Mouse (Mus musculus): ENCODE results near the gene Ciz1. TPM values are rescaled to one million over a fixed set of nuclear protein-coding genes. Genes with fewer than 3 reads are reported as not detected.

Gene Ciz1
- polyA plus RNA-seq, 1 experiment from 2014 or later, result 35.2 TPM

DNA sequence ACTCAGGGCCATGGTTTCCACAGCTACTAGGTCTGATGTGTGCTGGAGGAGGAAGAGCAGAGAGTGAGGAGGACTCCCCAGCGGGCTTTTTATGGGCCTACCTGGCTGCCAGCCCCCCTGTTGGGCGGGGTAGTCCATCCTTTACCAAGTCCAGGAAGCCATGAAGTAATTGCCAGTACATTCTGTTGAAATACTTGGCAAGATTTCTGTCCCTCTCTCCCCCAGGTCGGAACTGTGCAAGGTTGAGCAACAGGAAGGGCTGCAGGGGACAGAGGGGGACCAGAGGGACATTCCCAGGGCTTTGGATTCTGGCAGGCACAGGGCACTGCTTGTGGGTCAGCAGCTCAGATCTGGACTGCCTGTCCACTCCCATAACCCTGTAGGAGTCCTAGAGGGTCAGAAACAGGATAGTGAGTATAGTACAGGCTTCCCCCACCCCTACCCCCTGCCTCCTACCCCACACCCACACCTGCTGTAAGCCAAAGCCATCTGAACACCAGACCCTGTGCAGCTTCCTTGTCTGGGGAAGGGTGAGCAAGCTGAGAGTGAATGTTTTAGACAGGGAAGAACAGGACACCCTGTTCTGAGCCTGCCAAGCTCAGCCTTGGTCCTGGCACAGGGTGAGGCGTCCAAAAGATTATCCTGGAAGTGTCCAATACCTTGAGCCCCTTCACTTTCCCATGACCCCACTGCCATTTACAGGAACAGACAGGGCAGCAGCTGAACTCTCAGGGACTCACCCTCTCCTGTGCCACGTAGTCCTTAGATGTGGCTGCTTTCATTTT lies 35.8 kb downstream of the Ciz1 start, which contains the start of gene Lcn2:
Gene Lcn2 (minus strand): TSS at position 547 of the 785 bp plus-strand sequence.
- Histone ChIP-seq H3K9ac (no peak within 1 kb of the TSS), H3K27ac (replicated peaks) (no peak within 1 kb of the TSS), H3K4me1 (peaks cover 7% of the 10 kb centered on the region; the same call in 1 of the 2 replicates), H3K4me2 (no peak within 1 kb of the TSS), H3K27me3 (replicated peaks) (peaks cover 40% of the 10 kb centered on the region), H3K4me3 (no peak within 1 kb of the TSS), H3K9me3 (no peaks in the 10 kb centered on the region), H3K36me3 (no peaks in the 10 kb centered on the region)
- WGBS, result 61% methylated on average over 5 of the region's 5 CpGs
- no peak for ATAC-seq (ENCODE audit: extremely low read depth, insufficient number of reproducible peaks, low FRiP score, low TSS enrichment)

DNA sequence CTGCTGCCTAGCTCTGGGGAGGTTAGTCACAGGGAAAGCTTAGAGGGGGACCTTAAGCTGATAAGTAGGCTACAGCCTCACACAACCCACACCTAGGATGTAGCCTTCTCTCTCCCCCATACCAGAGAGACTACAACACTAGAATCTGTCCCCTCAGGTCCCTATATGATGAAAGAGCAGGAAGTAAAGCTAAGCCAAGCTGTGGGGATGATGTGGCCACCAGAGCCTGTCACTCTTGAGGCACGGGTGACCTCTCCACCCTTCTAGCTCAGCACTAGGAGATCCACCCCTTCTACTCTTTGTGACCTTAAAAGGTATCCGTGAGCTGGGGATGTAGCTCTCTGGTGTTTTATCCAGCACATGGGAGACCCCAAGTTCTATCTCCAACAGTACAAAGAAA lies 37.0 kb downstream of the Ciz1 start:
- peaks cover 27% of the 10 kb centered on the region for H3K27me3 ChIP-seq (replicated peaks)
- WGBS, result 58% methylated on average over 2 of the region's 2 CpGs
- H3K27ac ChIP-seq (replicated peaks), result no peak overlapping the region
- H3K4me3 ChIP-seq, result no peak overlapping the region
- no peaks in the 10 kb centered on the region for H3K36me3 ChIP-seq
- ATAC-seq (ENCODE audit: extremely low read depth, insufficient number of reproducible peaks, low FRiP score, low TSS enrichment), result no peak
- H3K9me3 ChIP-seq, result no peaks in the 10 kb centered on the region
- H3K4me2 ChIP-seq, result no peak overlapping the region
- H3K9ac ChIP-seq, result no peak overlapping the region
- peaks cover 7% of the 10 kb centered on the region; the same call in 1 of the 2 replicates for H3K4me1 ChIP-seq

DNA sequence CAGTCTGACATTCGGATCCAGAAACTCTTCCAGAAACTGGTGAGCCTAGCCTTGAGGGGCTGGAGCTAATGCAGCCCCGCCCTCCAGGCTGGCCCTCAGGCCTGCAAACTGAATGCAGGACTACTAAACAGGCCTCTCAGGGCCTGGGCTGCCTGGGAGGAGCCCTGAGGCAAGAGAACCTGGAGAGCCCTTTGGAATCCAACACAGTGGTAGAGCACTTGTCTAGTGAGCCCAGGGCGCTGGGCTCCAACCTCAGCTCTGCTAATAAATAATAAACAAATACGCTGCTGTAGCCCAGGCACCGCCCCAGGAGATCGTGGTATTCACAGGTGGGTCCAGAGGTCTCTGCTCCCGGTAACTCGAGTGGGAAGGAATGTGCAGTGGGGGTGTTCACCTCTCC lies 38.7 kb downstream of the Ciz1 start:
- H3K27me3 ChIP-seq (replicated peaks), result peaks cover 14% of the 10 kb centered on the region
- H3K4me3 ChIP-seq, result no peak overlapping the region
- no peak overlapping the region for H3K27ac ChIP-seq (replicated peaks)
- H3K36me3 ChIP-seq, result no peaks in the 10 kb centered on the region
- WGBS, result 73% methylated on average over 8 of the region's 8 CpGs
- no peak overlapping the region for H3K9ac ChIP-seq
- H3K4me2 ChIP-seq, result no peak overlapping the region
- peaks cover 12% of the 10 kb centered on the region for H3K4me1 ChIP-seq
- no peaks in the 10 kb centered on the region for H3K9me3 ChIP-seq
- no peak for ATAC-seq (ENCODE audit: extremely low read depth, insufficient number of reproducible peaks, low FRiP score, low TSS enrichment)

DNA sequence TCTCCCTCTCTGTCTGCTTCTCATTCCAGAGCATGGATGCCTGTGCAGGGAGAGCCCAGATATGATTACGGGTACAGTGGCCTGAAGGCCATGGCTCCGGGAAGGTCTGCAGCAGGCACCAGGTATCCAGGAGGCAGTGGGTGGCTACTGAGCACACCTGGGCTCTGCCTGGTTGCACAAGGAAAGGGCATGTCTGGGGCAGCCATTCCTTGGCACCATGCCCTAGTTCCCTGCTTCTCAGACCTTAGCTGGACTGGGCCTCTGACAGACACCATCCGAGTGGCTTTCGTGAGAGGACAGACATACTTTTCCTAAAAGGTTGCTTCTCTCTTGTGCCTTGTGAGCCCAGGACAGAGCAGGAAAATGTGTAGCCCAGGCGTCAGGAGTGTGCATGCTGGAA lies 39.9 kb downstream of the Ciz1 start:
- Histone ChIP-seq H3K4me2 (no peak overlapping the region), H3K36me3 (no peaks in the 10 kb centered on the region), H3K4me3 (no peak overlapping the region), H3K9ac (no peak overlapping the region), H3K27me3 (replicated peaks) (peaks cover 6% of the 10 kb centered on the region), H3K27ac (replicated peaks) (no peak overlapping the region), H3K9me3 (no peaks in the 10 kb centered on the region), H3K4me1 (peaks cover 17% of the 10 kb centered on the region)
- 67% methylated on average over 5 of the region's 5 CpGs for WGBS
- ATAC-seq (ENCODE audit: extremely low read depth, insufficient number of reproducible peaks, low FRiP score, low TSS enrichment), result no peak

DNA sequence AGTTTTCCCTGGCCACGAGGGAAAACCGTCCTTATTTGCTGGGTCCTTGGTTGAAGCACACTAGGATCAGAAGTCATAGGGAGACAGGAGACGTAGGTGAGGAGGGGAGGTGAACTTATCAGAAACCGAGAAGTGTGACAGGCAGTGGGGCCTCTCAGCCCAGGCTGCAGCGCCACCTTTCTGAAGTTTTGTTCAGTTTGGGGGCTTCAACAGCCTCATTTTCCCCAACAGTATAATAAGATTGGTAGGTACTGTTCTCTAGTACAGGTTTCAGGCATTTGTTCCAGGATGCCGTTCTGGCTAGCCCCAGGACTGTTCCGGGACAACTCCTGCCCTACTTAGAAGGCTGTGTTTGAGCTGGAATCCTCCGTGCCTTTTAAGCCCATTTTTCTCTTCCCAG lies 42.8 kb downstream of the Ciz1 start:
- peak overlapping the region; percentile 94 for H3K9ac ChIP-seq
- 3% methylated on average over 8 of the region's 8 CpGs for WGBS
- peaks cover 25% of the 10 kb centered on the region for H3K4me1 ChIP-seq
- no peak for ATAC-seq (ENCODE audit: extremely low read depth, insufficient number of reproducible peaks, low FRiP score, low TSS enrichment)
- H3K4me3 ChIP-seq, result peak overlapping the region; percentile 96
- peak overlapping the region; percentile 96 for H3K4me2 ChIP-seq
- H3K27me3 ChIP-seq (replicated peaks), result no peaks in the 10 kb centered on the region
- H3K36me3 ChIP-seq, result peaks cover 20% of the 10 kb centered on the region
- H3K27ac ChIP-seq (replicated peaks), result peak overlapping the region; percentile 93
- no peaks in the 10 kb centered on the region for H3K9me3 ChIP-seq

DNA sequence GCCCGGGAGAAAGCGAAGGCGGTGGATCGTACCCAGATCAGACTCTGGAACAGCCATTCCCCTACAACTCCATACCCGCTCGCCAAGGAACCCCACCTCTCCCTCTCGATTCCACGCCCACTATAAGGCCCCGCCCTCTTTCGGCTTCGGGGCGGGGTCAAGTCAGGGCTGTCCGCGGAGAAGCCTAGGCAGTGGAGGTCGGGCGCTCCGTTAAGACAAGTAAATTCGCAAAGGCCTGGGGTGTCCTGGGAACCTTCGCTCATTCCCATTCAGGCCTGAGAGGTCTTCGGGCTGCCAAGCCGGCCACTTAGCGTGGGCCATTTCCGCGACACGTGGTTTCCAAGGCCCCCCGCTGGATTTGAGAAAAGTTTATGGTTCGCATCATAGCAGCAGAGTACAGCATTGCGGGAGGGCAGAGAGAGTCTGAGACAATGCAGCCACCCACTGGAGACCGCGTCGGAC lies 43.4 kb downstream of the Ciz1 start, which contains the start of gene Ptges2:
Gene Ptges2 (plus strand): TSS at position 413 of the 462 bp plus-strand sequence.
- H3K4me1 ChIP-seq, result peaks cover 25% of the 10 kb centered on the region
- H3K27ac ChIP-seq (replicated peaks), result peak within 1 kb of the TSS; percentile 93
- H3K4me3 ChIP-seq, result peak within 1 kb of the TSS; percentile 96
- H3K9ac ChIP-seq, result peak within 1 kb of the TSS; percentile 94
- peaks cover 26% of the 10 kb centered on the region for H3K36me3 ChIP-seq
- H3K9me3 ChIP-seq, result no peaks in the 10 kb centered on the region
- peak within 1 kb of the TSS; percentile 96 for H3K4me2 ChIP-seq
- under 1% methylated on average over 31 of the region's 31 CpGs for WGBS
- ATAC-seq (ENCODE audit: extremely low read depth, insufficient number of reproducible peaks, low FRiP score, low TSS enrichment), result peak; percentile 84
- no peaks in the 10 kb centered on the region for H3K27me3 ChIP-seq (replicated peaks)

DNA sequence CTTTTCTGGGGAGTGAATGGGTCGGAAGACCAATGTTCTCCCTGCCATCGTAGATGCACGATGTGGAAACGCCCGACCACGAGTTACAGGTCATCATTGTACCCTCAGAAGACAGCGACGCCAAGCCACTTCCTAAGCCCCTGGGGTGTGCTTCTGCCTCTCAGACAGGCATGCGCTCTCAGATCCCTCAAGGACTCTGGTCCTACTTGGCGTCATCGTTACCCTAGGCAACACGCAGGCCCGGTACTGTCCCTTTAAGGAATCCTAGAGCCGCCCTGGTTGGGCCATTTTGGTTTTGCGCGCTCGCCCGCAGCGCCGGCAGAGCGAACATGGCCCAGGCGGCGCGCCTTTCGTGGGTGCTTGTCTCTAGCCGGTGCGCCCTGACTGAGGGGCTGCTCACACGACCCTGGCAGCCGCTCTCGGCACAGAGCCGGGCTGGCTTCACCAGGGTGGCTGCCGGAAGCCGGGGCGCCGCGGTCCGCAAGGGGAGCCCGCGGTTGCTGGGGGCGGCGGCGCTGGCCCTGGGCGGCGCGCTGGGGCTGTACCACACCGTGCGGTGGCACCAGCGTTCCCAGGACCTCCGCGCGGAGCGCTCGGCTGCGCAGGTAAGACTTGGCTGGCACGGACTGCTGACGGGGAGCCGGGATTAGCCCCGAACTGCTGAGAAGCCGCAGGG lies 44.0 kb downstream of the Ciz1 start:
- peak; percentile 84 for ATAC-seq (ENCODE audit: extremely low read depth, insufficient number of reproducible peaks, low FRiP score, low TSS enrichment)
- no peaks in the 10 kb centered on the region for H3K9me3 ChIP-seq
- under 1% methylated on average over 59 of the region's 59 CpGs for WGBS

DNA sequence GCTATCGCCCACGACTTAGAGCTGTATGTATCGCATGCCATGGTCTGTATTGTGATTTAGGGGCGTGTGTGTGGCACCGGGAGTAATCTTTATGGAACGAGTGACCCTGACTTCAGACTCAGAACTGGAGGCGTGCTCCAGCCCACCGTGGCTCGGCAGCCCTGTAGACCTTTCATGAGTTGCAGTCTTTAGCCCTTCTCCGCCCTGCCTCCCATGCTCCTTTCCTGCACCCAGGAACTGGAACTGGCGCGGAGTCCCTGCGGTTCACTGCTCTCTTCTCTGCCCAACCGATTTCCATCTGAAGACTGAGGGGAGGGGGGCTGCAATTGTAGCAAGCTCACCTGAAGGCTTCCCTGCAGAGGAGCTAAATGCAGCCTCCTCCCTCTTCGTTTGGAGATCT lies 44.6 kb downstream of the Ciz1 start:
- H3K4me1 ChIP-seq, result peaks cover 25% of the 10 kb centered on the region
- peak overlapping the region; percentile 93 for H3K27ac ChIP-seq (replicated peaks)
- H3K27me3 ChIP-seq (replicated peaks), result no peaks in the 10 kb centered on the region
- H3K4me2 ChIP-seq, result peak overlapping the region; percentile 96
- peaks cover 38% of the 10 kb centered on the region for H3K36me3 ChIP-seq
- peak overlapping the region; percentile 94 for H3K9ac ChIP-seq
- ATAC-seq (ENCODE audit: extremely low read depth, insufficient number of reproducible peaks, low FRiP score, low TSS enrichment), result no peak
- no peaks in the 10 kb centered on the region for H3K9me3 ChIP-seq
- 0% methylated on average over 15 of the region's 15 CpGs for WGBS
- H3K4me3 ChIP-seq, result peak overlapping the region; percentile 96

More for the DNA sequence above, 44.0 kb downstream of the Ciz1 start:
- peak overlapping the region; percentile 93 for H3K27ac ChIP-seq (replicated peaks)
- H3K4me2 ChIP-seq, result peak overlapping the region; percentile 96
- H3K36me3 ChIP-seq, result peaks cover 32% of the 10 kb centered on the region
- H3K27me3 ChIP-seq (replicated peaks), result no peaks in the 10 kb centered on the region
- peak overlapping the region; percentile 94 for H3K9ac ChIP-seq
- peak overlapping the region; percentile 96 for H3K4me3 ChIP-seq
- peaks cover 25% of the 10 kb centered on the region for H3K4me1 ChIP-seq

DNA sequence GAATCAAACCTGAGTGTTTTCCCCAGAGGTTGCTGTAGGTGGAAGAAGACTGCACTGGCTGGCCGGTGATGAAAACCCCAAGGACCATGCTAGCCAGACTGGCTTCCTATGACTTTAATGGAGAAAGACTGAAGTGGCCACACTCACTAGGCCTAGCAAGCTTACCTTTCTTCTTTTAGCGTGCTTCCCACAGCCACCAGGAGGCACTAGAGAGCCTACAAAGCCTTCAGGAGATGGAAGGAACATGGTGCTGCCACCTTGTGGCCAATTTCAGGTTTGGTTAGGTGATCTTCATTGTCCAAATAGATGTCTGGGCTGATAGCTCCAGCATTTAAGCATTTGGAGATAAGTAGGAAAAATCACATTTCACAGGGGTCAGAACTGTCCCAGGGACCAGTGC lies 52.5 kb downstream of the Ciz1 start:
- Histone ChIP-seq H3K27ac (replicated peaks) (no peak overlapping the region), H3K4me3 (no peak overlapping the region), H3K9me3 (no peaks in the 10 kb centered on the region), H3K4me2 (no peak overlapping the region), H3K36me3 (peaks cover 36% of the 10 kb centered on the region), H3K27me3 (replicated peaks) (no peaks in the 10 kb centered on the region), H3K9ac (no peak overlapping the region), H3K4me1 (no peaks in the 10 kb centered on the region)
- WGBS, result 12% methylated on average over 2 of the region's 2 CpGs
- ATAC-seq (ENCODE audit: extremely low read depth, insufficient number of reproducible peaks, low FRiP score, low TSS enrichment), result no peak

DNA sequence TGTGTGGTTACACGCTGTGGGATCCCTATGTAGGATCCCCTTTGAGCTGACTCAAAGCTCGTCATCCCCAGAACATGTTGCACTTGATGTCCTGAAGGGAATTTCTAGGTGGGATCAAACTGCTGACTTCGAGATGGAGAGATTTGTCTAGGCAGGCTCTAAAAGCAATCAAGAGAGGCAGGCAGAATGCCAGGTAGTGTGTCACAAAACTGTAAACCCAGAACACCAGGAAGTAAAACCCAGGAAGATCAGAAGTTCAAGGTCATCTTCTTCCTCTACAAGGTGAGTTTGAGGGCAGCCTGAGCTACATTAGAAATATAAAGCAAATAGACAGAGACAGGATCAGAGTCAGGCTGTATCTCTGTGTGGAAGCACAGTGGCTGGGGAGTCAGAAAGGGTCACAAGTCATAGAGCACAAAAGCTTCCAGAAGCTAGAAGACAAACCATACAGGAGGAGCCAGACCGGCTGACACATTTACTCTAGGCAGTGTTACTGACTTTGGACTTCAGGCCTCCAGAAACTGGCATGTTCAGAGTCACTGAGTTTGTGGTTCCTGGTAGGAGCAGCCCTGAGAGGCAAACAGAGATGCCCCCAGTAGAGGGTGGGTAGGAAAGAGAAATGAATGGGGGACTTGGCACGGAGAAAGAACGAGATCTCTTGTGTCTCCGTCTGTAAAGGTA lies 55.2 kb downstream of the Ciz1 start:
- Histone ChIP-seq H3K36me3 (peaks cover 10% of the 10 kb centered on the region), H3K4me3 (no peak overlapping the region), H3K9ac (0 out of 2 replicates have a peak overlapping the region, but pooled peaks have one; percentile 7), H3K27ac (replicated peaks) (no peak overlapping the region), H3K4me1 (no peaks in the 10 kb centered on the region), H3K27me3 (replicated peaks) (no peaks in the 10 kb centered on the region), H3K4me2 (no peak overlapping the region), H3K9me3 (no peaks in the 10 kb centered on the region)
- 74% methylated on average over 7 of the region's 7 CpGs for WGBS
- ATAC-seq (ENCODE audit: extremely low read depth, insufficient number of reproducible peaks, low FRiP score, low TSS enrichment), result no peak
